8 mouse cellular contexts compared by ENCODE assay signal in the genomic region with DNA sequence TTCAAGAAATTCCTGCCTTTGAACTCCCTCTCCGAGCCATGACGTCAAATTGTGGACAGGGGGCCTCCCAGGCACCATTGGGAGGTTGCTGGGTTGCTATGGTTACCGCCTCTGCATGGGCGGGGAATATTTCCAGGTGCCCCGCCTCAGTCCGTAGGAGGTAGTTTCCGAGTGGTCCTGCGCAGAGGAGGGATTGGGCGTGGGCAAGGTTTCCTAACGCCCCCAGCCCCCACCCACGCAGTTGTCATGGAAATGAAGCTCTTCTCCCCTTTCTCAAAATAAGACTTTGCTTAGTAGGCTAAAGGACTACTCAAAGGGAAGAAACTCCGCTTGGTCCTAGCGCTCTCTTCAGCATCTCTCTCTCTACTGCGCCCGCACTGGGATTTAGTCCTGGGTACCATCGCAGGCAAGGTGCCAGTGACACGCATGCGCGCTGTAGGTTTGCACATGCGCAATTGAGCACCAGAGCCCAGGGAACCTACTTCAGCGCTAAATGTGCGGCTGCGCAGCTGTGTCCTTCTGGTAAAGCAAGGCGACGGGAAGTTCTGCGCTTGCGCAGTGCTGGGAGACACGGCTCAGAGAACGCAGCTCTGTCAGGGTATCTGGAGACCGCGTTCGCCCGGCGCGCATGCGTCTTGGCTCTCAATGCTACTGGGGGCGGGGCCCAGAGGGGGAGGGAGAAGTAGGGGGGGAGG. TPM values are rescaled to one million over a fixed set of nuclear protein-coding genes. Genes with fewer than 3 reads are reported as not detected.
DNase-seq lines count a peak whose midpoint lies in the region; ATAC-seq and TF ChIP-seq lines count a peak whose summit lies in the region.

A gene (plus strand): TSS at position 645 of the 695 bp plus-strand sequence.

- peaks cover 38% of the 10 kb centered on the region for H3K27me3 ChIP-seq in hindbrain, embryonic 10.5 days (ENCODE audit: insufficient read depth, poor library complexity, severe bottlenecking)
- H3K27me3 ChIP-seq in lung, postnatal 0 days (replicated peaks; ENCODE audit: insufficient read depth, low read length): 0 out of 2 replicates have a peak, but pooled peaks cover 4% of the 10 kb centered on the region

- no peaks in the 10 kb centered on the region for H3K9me3 ChIP-seq in hindbrain, embryonic 10.5 days
- no peaks in the 10 kb centered on the region for H3K9me3 ChIP-seq in lung, postnatal 0 days (ENCODE audit: low read length)

- TF ChIP-seq CTCF in lung, postnatal 0 days (IDR thresholded peaks at IDR 0.05): 0 out of 2 replicates have a peak, but pooled peaks have one; percentile 9

- no peak within 1 kb of the TSS for H3K9ac ChIP-seq in lung, postnatal 0 days (replicated peaks; ENCODE audit: low read depth)

- H3K4me2 ChIP-seq in lung, postnatal 0 days (replicated peaks; ENCODE audit: low read depth, low read length): peak within 1 kb of the TSS; percentile 67

- H3K36me3 ChIP-seq in hindbrain, embryonic 10.5 days: peaks cover 12% of the 10 kb centered on the region; the same call in 1 of the 2 replicates
- no peaks in the 10 kb centered on the region for H3K36me3 ChIP-seq in lung, postnatal 0 days (ENCODE audit: insufficient read depth, low read length)

- H3K27ac ChIP-seq in hindbrain, embryonic 10.5 days: peak within 1 kb of the TSS; percentile 88
- H3K27ac ChIP-seq in lung, postnatal 0 days (ENCODE audit: low read length): no peak within 1 kb of the TSS

- DNase-seq in MN1 (ENCODE audit: low spot score): peak; percentile 100
- DNase-seq in cerebellum, adult 9-10 months: peak; percentile 100
- DNase-seq in hindbrain, embryonic 10.5 days (ENCODE audit: low spot score): peak; percentile 100
- DNase-seq in layer of hippocampus, adult 9-11 months: peak; percentile 100
- peak; percentile 100 for DNase-seq in lung, postnatal 0 days (ENCODE audit: low spot score)
- DNase-seq in ovary, postnatal 14 days (ENCODE audit: low spot score): peak; percentile 97
- DNase-seq in thymus, postnatal 14 days: peak; percentile 99

- no peak for TF ChIP-seq EP300 in lung, postnatal 0 days (IDR thresholded peaks at IDR 0.05)

- peaks cover 38% of the 10 kb centered on the region for H3K4me1 ChIP-seq in hindbrain, embryonic 10.5 days (replicated peaks)
- peaks cover 12% of the 10 kb centered on the region for H3K4me1 ChIP-seq in lung, postnatal 0 days (ENCODE audit: insufficient read depth, low read depth, low read length)

- under 1% methylated on average over 37 of the region's 37 CpGs for WGBS in hindbrain, embryonic 10.5 days
- WGBS in lung, postnatal 0 days: under 1% methylated on average over 36 of the region's 37 CpGs

- peak within 1 kb of the TSS; percentile 58 for H3K4me3 ChIP-seq in hindbrain, embryonic 10.5 days
- H3K4me3 ChIP-seq in lung, postnatal 0 days (ENCODE audit: low read depth, low read length): peak within 1 kb of the TSS; percentile 37

- ATAC-seq in frontal cortex, adult (ENCODE audit: low TSS enrichment): peak; percentile 84
- ATAC-seq in lung, postnatal 0 days: peak; percentile 95

RNA-seq across cellular contexts. Expression of the gene that starts here (rescaled TPM):
- polyA plus RNA-seq in hindbrain, embryonic 10.5 days (2016; fragmentation: Nextera tagmentation; extraction: Ambion mirVana): 4.1 and 5.0 TPM in 2 replicates
- 2.3 and 2.6 TPM in 2 replicates for polyA plus RNA-seq in lung, postnatal 0 days (2015; fragmentation: Nextera tagmentation; extraction: Ambion mirVana)
